Mouse (Mus musculus): ENCODE data around the gene Rex1bd. TPM values are rescaled to one million over a fixed set of nuclear protein-coding genes. Genes with fewer than 3 reads are reported as not detected.

Rex1bd gene
- polyA plus RNA-seq, 1 experiment from 2014 or later, result 134 TPM

- peak overlapping the region; percentile 97 for H3K4me3 ChIP-seq
- WGBS, result 19% methylated on average over 25 of the region's 25 CpGs
- no peak for ATAC-seq (ENCODE audit: low FRiP score, low read depth)
- H3K27me3 ChIP-seq, result peaks cover 3% of the 10 kb centered on the region
- peak overlapping the region; percentile 98 for H3K9ac ChIP-seq (replicated peaks)
- peaks cover 45% of the 10 kb centered on the region for H3K36me3 ChIP-seq
- peaks cover 38% of the 10 kb centered on the region for H3K4me1 ChIP-seq
- no peaks in the 10 kb centered on the region for H3K9me3 ChIP-seq
- H3K27ac ChIP-seq (replicated peaks), result peak overlapping the region; percentile 95; the same call in 1 of the 2 replicates
- H3K4me2 ChIP-seq (replicated peaks), result peak overlapping the region; percentile 99
Observed at GRCm38 (mm10) chr8:70509281-70509952, 2.9 kb upstream of the Rex1bd start.

- Histone ChIP-seq H3K9me3 (no peaks in the 10 kb centered on the region), H3K4me1 (peaks cover 52% of the 10 kb centered on the region), H3K9ac (replicated peaks) (no peak overlapping the region), H3K4me2 (replicated peaks) (0 out of 2 replicates have a peak overlapping the region, but pooled peaks have one; percentile 21), H3K27ac (replicated peaks) (peak overlapping the region; percentile 56; the same call in 1 of the 2 replicates), H3K4me3 (peak overlapping the region; percentile 77; the same call in 1 of the 2 replicates), H3K36me3 (peaks cover 31% of the 10 kb centered on the region), H3K27me3 (peaks cover 28% of the 10 kb centered on the region)
- WGBS, result 62% methylated on average over 5 of the region's 5 CpGs
- ATAC-seq (ENCODE audit: low FRiP score, low read depth), result no peak
Observed at GRCm38 (mm10) chr8:70507027-70507393, 458 bp upstream of the Rex1bd start.

- H3K4me3 ChIP-seq, result peak overlapping the region; percentile 77
- H3K9me3 ChIP-seq, result no peaks in the 10 kb centered on the region
- H3K9ac ChIP-seq (replicated peaks), result peak overlapping the region; percentile 87
- H3K4me2 ChIP-seq (replicated peaks), result peak overlapping the region; percentile 88
- 34% methylated on average over 32 of the region's 32 CpGs for WGBS
- peaks cover 28% of the 10 kb centered on the region for H3K36me3 ChIP-seq
- H3K27ac ChIP-seq (replicated peaks), result peak overlapping the region; percentile 93
- peaks cover 40% of the 10 kb centered on the region for H3K27me3 ChIP-seq
- H3K4me1 ChIP-seq, result peaks cover 54% of the 10 kb centered on the region
- ATAC-seq (ENCODE audit: low FRiP score, low read depth), result no peak; the same call in none of the 2 replicates
Observed at GRCm38 (mm10) chr8:70505698-70506327, 739 bp downstream of the Rex1bd start.

- 79% methylated on average over 3 of the region's 3 CpGs for WGBS
- Histone ChIP-seq H3K27ac (replicated peaks) (no peak overlapping the region), H3K36me3 (peaks cover 28% of the 10 kb centered on the region), H3K4me2 (replicated peaks) (no peak overlapping the region), H3K9me3 (no peaks in the 10 kb centered on the region), H3K27me3 (peaks cover 49% of the 10 kb centered on the region), H3K4me3 (no peak overlapping the region), H3K4me1 (peaks cover 57% of the 10 kb centered on the region), H3K9ac (replicated peaks) (no peak overlapping the region)
- ATAC-seq (ENCODE audit: low FRiP score, low read depth), result no peak
Observed at GRCm38 (mm10) chr8:70504851-70505250, 1.7 kb downstream of the Rex1bd start.

GRCm38 (mm10) chr8:70504291-70504716 lies 2.2 kb downstream of the Rex1bd start:
- no peaks in the 10 kb centered on the region for H3K9me3 ChIP-seq
- H3K9ac ChIP-seq (replicated peaks), result no peak overlapping the region
- H3K27ac ChIP-seq (replicated peaks), result no peak overlapping the region
- ATAC-seq (ENCODE audit: low FRiP score, low read depth), result no peak
- H3K4me2 ChIP-seq (replicated peaks), result no peak overlapping the region
- H3K4me1 ChIP-seq, result peaks cover 53% of the 10 kb centered on the region
- H3K36me3 ChIP-seq, result peaks cover 28% of the 10 kb centered on the region
- H3K27me3 ChIP-seq, result peaks cover 55% of the 10 kb centered on the region
- WGBS, result 64% methylated on average over 16 of the region's 16 CpGs
- no peak overlapping the region for H3K4me3 ChIP-seq

GRCm38 (mm10) chr8:70503062-70503750 lies 3.3 kb downstream of the Rex1bd start:
- no peak overlapping the region for H3K9ac ChIP-seq (replicated peaks)
- no peak overlapping the region for H3K4me3 ChIP-seq
- no peaks in the 10 kb centered on the region for H3K9me3 ChIP-seq
- H3K36me3 ChIP-seq, result peaks cover 19% of the 10 kb centered on the region
- H3K4me1 ChIP-seq, result peaks cover 43% of the 10 kb centered on the region
- H3K27me3 ChIP-seq, result peaks cover 66% of the 10 kb centered on the region
- H3K27ac ChIP-seq (replicated peaks), result no peak overlapping the region
- no peak overlapping the region for H3K4me2 ChIP-seq (replicated peaks)
- no peak for ATAC-seq (ENCODE audit: low FRiP score, low read depth)
- 10% methylated on average over 46 of the region's 46 CpGs for WGBS

GRCm38 (mm10) chr8:70502540-70502939 lies 4.0 kb downstream of the Rex1bd start:
- Histone ChIP-seq H3K4me3 (no peak overlapping the region), H3K9me3 (no peaks in the 10 kb centered on the region), H3K9ac (replicated peaks) (no peak overlapping the region), H3K4me1 (peaks cover 43% of the 10 kb centered on the region), H3K27me3 (peaks cover 72% of the 10 kb centered on the region), H3K27ac (replicated peaks) (no peak overlapping the region), H3K36me3 (peaks cover 13% of the 10 kb centered on the region), H3K4me2 (replicated peaks) (no peak overlapping the region)
- 33% methylated on average over 12 of the region's 12 CpGs for WGBS
- ATAC-seq (ENCODE audit: low FRiP score, low read depth), result no peak

GRCm38 (mm10) chr8:70501820-70502529 lies 4.6 kb downstream of the Rex1bd start:
- Histone ChIP-seq H3K27me3 (peaks cover 78% of the 10 kb centered on the region), H3K4me2 (replicated peaks) (no peak overlapping the region), H3K4me1 (peaks cover 41% of the 10 kb centered on the region), H3K4me3 (no peak overlapping the region), H3K36me3 (peaks cover 7% of the 10 kb centered on the region), H3K9me3 (no peaks in the 10 kb centered on the region), H3K27ac (replicated peaks) (no peak overlapping the region), H3K9ac (replicated peaks) (no peak overlapping the region; the same call in 1 of the 2 replicates)
- no peak for ATAC-seq (ENCODE audit: low FRiP score, low read depth)
- 10% methylated on average over 23 of the region's 23 CpGs for WGBS

- H3K4me1 ChIP-seq, result peaks cover 35% of the 10 kb centered on the region
- H3K36me3 ChIP-seq, result peaks cover 6% of the 10 kb centered on the region; the same call in 1 of the 2 replicates
- H3K27me3 ChIP-seq, result peaks cover 91% of the 10 kb centered on the region
- no peak overlapping the region for H3K27ac ChIP-seq (replicated peaks)
- no peaks in the 10 kb centered on the region for H3K9me3 ChIP-seq
- no peak for ATAC-seq (ENCODE audit: low FRiP score, low read depth)
- no peak overlapping the region for H3K9ac ChIP-seq (replicated peaks)
- WGBS, result 9% methylated on average over 39 of the region's 39 CpGs
- H3K4me2 ChIP-seq (replicated peaks), result peak overlapping the region; percentile 21; the same call in 1 of the 2 replicates
- peak overlapping the region; percentile 12 for H3K4me3 ChIP-seq
Observed at GRCm38 (mm10) chr8:70500386-70501301, 5.9 kb downstream of the Rex1bd start.

GRCm38 (mm10) chr8:70495771-70496062 lies 10.8 kb downstream of the Rex1bd start:
- Histone ChIP-seq H3K9me3 (no peaks in the 10 kb centered on the region), H3K27ac (replicated peaks) (no peak overlapping the region), H3K27me3 (peaks cover 100% of the 10 kb centered on the region), H3K4me3 (peak overlapping the region; percentile 5), H3K4me1 (peaks cover 36% of the 10 kb centered on the region), H3K9ac (replicated peaks) (no peak overlapping the region; the same call in 1 of the 2 replicates), H3K4me2 (replicated peaks) (peak overlapping the region; percentile 18; the same call in 1 of the 2 replicates), H3K36me3 (no peaks in the 10 kb centered on the region)
- WGBS, result 6% methylated on average over 12 of the region's 12 CpGs
- ATAC-seq (ENCODE audit: low FRiP score, low read depth), result no peak

All from midbrain, embryonic 12.5 days (tissue).